Mouse (Mus musculus) thymus, adult 2 months (tissue): ENCODE results near the gene Mgat1. TPM values are rescaled to one million over a fixed set of nuclear protein-coding genes. Genes with fewer than 3 reads are reported as not detected.
A peak's percentile ranks its signal among the peaks of the same experiment; 100 is the strongest.

Experiments
- DNase-seq: peaks from one replicate; pipeline ENCODE4 v3.0.0; 2021
- H3K27ac ChIP-seq: fragments of 200-500 bp; 2 replicates; pipeline ENCODE4 v1.5.1; 2012; ENCODE audit warnings: low read length, control low read depth; ENCODE audit not compliant: control insufficient read depth, insufficient read depth
- H3K27me3 ChIP-seq: fragments of 200-500 bp; 2 replicates; pipeline ENCODE4 v1.6.1; 2012; ENCODE audit warnings: mild to moderate bottlenecking, low read length, moderate library complexity, mixed read lengths; ENCODE audit not compliant: control insufficient read depth, insufficient read depth
- H3K36me3 ChIP-seq: fragments of 200-500 bp; 2 replicates; pipeline ENCODE4 v1.6.1; 2012; ENCODE audit warnings: mild to moderate bottlenecking, low read length, moderate library complexity; ENCODE audit not compliant: control insufficient read depth, insufficient read depth
- H3K4me1 ChIP-seq: fragments of 200-500 bp; replicated peaks from 2 replicates; pipeline ENCODE4 v1.6.1; 2012; ENCODE audit warnings: low read length; ENCODE audit not compliant: control insufficient read depth, insufficient read depth
- H3K4me3 ChIP-seq: fragments of 200-500 bp; 2 replicates; pipeline ENCODE4 v1.5.1; 2012; ENCODE audit warnings: mild to moderate bottlenecking, low read length, control low read depth, moderate library complexity; ENCODE audit not compliant: control insufficient read depth, insufficient read depth
- CTCF ChIP-seq: fragments of 200-500 bp; IDR thresholded peaks from 2 replicates; pipeline ENCODE4 v1.5.1; 2012; ENCODE audit warnings: mild to moderate bottlenecking, control low read depth, low read length, moderate library complexity, borderline replicate concordance; ENCODE audit not compliant: control insufficient read depth, poor library complexity, insufficient read depth; ENCODE audit errors: extremely low read depth
- POLR2A ChIP-seq: fragments of 200-500 bp; IDR thresholded peaks from 2 replicates; pipeline ENCODE4 v1.6.1; 2012; ENCODE audit warnings: mild to moderate bottlenecking, low read length, control low read depth, moderate library complexity; ENCODE audit not compliant: control insufficient read depth, poor library complexity, insufficient read depth; ENCODE audit errors: extremely low read depth
- WGBS: fragments of 180-500 bp; shearing (Covaris S2); methylation state at CpG from one replicate; pipeline ENCODE4 v1.1.7; 2018; 5-methylcytosine and 5-hydroxymethylcytosine counted together
- polyA plus RNA-seq: library from polyadenylated mRNA; depleted of rRNA; stranded (reverse); fragments of >200 nt; gene quantifications from 2 replicates; pipeline ENCODE4 v1.2.3, GENCODE M21; 2012

Gene Mgat1
- polyA plus RNA-seq, 1 experiment: 378 TPM

DNA sequence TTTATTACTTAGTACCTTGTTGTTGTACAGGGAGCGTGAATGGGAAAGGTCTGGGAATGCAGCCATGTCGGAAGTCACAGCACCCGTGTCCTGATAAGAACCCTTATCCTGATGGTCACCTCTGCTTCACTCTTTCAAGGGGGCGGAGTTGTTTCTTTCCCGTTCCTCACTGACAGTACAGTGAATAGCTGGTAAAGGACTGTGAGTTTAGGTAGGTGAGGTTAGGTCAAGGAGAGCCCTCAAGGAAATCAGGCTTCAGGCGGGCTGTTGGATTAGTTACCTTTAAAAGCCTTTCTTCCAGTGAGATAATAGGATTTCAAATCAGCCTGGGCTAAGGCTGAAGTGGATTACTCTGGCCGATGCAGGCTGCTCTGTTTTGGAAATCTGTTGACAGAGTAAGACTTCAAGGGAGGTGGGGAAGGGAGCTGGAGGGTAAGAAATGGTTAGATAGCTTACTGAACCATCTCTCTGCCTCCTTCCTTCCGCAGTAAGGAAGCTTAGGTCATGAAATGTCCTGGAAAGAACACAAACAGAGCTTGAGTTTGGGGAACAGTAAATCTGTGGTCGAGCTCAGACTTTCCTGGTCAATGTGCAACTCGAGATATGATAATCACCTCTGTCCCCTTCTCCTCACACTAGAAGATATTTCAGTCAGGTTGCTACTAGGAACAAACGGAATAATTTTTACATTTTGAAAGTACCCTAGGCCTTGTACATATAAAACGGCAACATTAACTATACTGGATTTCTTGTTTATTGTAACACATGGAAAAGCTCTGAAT lies 1.8 kb downstream of the Mgat1 start:
- no peak for DNase-seq
- TF ChIP-seq POLR2A: no peak
- TF ChIP-seq CTCF: no peak
- Histone ChIP-seq H3K4me3 (no peak overlapping the region), H3K27me3 (no peaks in the 10 kb centered on the region), H3K27ac (peak overlapping the region; percentile 29; the same call in 1 of the 2 replicates), H3K4me1 (peaks cover 32% of the 10 kb centered on the region), H3K36me3 (no peaks in the 10 kb centered on the region)
- 41% methylated on average over 12 of the region's 12 CpGs for WGBS

DNA sequence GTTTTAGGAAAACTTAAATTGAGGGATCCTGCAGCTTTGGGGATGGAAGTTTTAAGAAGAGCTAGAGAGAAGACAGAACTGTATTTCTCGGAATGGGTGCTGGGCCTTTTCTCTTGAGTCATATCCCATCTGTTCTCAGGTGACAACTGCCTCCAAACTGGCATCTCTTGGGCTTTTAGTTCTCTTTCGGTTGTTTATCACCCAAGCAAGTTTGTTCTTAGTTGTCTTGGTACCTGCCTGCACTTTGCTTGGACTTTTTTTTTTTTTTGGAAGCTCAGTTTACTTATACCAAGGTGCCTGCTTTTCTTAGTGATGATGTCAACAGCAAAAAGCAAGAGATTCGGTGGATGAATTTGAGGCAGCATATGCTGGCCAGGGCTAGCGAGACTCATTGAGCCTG lies 2.5 kb downstream of the Mgat1 start:
- no peak for DNase-seq
- Histone ChIP-seq H3K27me3 (no peaks in the 10 kb centered on the region), H3K4me3 (no peak overlapping the region), H3K4me1 (peaks cover 32% of the 10 kb centered on the region), H3K27ac (peak overlapping the region; percentile 95), H3K36me3 (no peaks in the 10 kb centered on the region)
- no peak for TF ChIP-seq CTCF
- no peak for TF ChIP-seq POLR2A
- WGBS: 71% methylated on average over 4 of the region's 4 CpGs

DNA sequence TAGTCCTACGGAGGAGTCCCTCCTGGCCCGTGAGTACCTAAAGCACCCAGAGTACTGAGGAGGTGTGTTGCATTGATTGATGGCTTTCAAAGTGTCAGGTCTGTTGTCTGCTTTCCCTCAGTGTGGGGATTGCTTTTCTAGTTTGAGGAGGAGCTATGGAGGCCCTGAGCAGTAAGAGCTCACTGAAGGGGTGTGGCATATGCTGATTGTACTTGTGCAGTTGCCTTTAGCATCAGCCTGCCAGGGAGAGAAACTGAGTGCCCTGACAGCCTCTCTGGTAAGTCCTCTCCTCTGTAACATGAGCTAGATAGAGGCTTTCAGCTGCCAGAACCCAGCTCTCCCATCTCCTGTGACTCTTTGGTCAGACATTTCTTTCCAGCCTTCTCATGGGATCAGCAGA lies 3.3 kb downstream of the Mgat1 start:
- WGBS: 11% methylated on average over 2 of the region's 2 CpGs
- no peaks in the 10 kb centered on the region for H3K27me3 ChIP-seq
- H3K4me3 ChIP-seq: peak overlapping the region; percentile 29; the same call in 1 of the 2 replicates
- H3K27ac ChIP-seq: peak overlapping the region; percentile 95
- H3K4me1 ChIP-seq: peaks cover 32% of the 10 kb centered on the region
- TF ChIP-seq POLR2A (no peak), CTCF (no peak)
- H3K36me3 ChIP-seq: no peaks in the 10 kb centered on the region
- peak; percentile 65 for DNase-seq

DNA sequence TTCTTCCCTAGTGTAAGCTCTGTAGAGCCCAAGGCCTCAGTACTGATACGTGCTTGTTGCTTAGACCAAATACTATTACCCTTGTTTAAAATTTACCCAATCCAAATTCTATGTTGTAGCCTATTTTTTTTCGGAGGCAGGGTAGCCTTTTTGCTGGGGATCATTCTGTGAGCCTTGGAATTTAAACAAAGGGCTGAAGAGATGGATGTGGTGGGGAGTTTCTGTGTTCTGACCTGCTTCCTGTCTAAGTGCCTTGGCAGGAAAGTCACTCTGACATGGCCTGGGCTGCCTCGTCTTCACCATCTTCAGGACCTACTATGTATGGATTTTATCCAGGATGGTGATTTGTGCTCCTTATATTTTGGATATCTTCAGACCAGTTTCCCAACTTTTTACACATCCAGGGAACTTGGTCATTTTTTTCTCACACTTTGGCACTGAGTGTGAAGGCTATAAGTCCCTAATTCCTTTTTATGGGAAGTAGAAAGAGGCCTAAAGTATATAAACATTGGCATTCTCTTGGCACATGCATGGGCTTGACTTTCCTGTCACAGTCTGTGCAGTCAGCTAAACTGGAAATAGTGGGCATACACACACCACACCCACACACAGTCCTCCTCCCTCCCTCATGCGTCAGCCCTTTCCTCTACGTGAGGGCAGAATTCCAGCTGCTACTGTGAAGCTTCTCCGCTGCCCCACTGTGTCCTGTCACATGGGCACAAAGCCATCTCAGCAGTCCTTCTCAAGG lies 4.4 kb downstream of the Mgat1 start:
- H3K4me1 ChIP-seq: peaks cover 37% of the 10 kb centered on the region
- H3K27me3 ChIP-seq: no peaks in the 10 kb centered on the region
- peak overlapping the region; percentile 100 for H3K27ac ChIP-seq
- peak; percentile 43 for DNase-seq
- H3K36me3 ChIP-seq: peaks cover 5% of the 10 kb centered on the region
- WGBS: 5% methylated on average over 6 of the region's 6 CpGs
- TF ChIP-seq CTCF (no peak), POLR2A (no peak)
- H3K4me3 ChIP-seq: peak overlapping the region; percentile 25; the same call in 1 of the 2 replicates

DNA sequence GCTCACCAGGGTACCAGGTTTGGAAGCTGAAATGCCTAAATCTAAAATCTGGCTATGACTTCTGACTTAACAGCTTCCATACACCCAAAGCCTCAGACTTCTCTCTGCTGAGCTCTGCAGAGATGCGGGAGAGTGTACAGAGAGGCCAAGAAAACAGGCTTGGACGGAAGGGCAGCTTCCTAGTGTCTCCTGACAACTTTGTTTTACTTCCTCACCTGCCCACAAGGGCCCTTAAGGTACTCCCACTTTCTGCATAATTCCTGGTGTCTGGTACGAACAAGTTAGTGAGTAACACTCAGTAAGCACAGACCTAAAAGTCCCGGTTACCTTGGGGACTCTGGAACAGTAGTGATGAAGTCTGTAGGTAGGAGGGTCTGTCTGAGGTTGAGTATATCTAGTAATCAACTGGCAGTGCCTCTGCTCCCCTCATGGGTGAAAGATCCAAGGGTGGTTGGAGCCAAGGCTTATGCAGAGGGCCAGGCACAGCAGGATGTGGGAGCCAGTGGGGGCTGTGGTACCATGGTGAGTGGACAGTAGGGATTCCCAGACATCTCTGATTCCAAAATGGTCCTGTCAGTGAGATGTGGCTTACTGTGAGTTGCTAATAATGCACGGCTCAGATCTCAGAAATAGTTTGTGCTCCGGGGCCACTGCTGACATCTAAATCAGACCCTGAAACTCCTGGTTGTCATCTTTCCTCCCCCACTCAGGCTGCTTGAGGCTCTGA lies 5.1 kb downstream of the Mgat1 start:
- Histone ChIP-seq H3K4me1 (peaks cover 43% of the 10 kb centered on the region), H3K36me3 (peaks cover 13% of the 10 kb centered on the region), H3K27ac (peak overlapping the region; percentile 100), H3K27me3 (no peaks in the 10 kb centered on the region), H3K4me3 (peak overlapping the region; percentile 26; the same call in 1 of the 2 replicates)
- 11% methylated on average over 6 of the region's 6 CpGs for WGBS
- TF ChIP-seq POLR2A: no peak
- no peak for TF ChIP-seq CTCF
- peak; percentile 35 for DNase-seq
